Mouse (Mus musculus) gonadal fat pad, adult 2 months (tissue): ENCODE measurements at regions not wholly inside any gene's neighbourhood (a gene's known extent, or its start where the extent isn't known, plus 50 kb on each side); places are given as distances from the start of the nearest gene placed in this dataset.

Experiments
- DNase-seq: peaks from one replicate; pipeline ENCODE4 v3.0.0-alpha.2; 2012; ENCODE audit warnings: low read depth

GRCm38 (mm10) chr17:83135441-83136120, 79.5 kb upstream of the Pkdcc start:
- DNase-seq: no peak

DNA sequence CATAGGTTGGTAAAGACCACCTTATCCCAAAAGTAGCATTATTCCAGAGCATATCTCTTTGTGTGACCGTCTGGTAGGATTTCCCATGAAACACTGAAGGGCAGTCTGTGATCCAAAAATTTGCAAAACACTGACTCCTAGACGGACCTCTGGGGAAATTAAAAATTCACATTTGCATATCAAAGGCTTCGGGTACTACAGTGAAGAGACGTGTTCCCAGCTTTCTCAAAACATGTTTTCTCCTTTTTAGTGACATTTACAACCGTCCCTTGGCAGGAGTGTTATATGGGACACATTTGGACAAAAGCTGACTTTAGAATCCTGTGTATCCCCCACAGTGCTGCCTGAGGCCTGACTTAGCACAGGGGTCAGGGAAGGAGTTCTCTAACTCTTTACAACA, 78.8 kb upstream of the Pkdcc start:
- no peak for DNase-seq

DNA sequence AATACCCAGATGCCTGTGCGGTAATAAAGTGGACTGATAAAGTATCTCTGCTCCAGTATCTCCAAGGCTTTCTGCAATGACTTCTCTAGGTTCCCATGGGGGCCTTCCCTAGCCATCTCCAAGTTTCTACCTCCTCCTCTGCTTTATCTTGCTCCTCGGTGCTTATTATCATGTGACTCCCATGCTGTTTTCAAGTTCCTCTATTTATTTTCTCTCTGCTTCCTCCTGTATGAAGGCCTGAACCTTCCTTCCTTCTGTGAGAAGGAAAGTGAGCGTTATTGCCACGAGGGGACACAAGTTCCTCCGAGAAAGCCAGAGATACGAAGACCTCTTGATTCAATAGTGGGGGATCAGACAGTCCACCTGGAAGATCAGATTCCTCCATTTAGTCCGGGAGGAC, 77.4 kb upstream of the Pkdcc start:
- no peak for DNase-seq

DNA sequence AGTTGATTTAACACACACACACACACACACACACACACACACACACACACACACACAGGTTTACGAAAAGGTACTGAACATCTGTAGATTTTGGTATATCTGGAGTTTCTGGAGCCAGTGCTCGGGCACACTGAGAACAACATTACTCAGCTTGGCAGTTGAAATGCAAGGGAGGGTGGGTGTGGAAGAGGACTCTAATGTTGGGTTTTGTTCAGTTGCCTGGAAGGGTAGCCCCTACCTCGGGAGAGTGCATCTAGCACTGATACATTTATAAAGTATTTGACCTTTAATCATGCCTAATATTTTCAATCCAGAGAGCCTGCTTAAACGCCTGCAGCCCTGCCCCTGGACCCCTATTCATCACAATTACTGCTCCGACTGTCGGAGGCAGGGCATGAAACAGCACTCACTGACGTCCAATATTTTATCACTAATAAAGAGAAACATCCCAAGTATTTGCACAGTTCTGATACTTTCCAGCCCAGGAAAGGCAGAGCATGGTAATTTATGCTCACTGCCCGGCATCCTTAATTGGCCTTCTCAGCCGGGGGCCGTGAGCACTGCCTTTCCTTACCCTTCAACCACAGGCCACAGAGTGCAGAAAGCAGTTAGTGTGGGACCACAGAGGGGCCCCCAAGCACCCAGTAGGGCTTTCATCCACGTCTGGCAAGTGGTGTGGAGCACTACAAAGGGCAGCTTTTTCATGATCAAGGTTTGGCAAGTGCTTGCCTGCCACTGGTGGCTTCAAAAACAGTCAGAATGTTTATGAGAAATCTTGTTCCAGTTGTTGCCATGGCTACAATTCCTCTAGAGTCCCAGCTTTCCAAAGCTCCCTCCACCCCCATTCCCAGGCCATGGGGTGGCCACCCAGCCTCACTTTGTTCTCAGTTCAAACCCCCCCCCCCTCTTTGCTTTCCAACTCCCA, 76.3 kb upstream of the Pkdcc start:
- no peak for DNase-seq

DNA sequence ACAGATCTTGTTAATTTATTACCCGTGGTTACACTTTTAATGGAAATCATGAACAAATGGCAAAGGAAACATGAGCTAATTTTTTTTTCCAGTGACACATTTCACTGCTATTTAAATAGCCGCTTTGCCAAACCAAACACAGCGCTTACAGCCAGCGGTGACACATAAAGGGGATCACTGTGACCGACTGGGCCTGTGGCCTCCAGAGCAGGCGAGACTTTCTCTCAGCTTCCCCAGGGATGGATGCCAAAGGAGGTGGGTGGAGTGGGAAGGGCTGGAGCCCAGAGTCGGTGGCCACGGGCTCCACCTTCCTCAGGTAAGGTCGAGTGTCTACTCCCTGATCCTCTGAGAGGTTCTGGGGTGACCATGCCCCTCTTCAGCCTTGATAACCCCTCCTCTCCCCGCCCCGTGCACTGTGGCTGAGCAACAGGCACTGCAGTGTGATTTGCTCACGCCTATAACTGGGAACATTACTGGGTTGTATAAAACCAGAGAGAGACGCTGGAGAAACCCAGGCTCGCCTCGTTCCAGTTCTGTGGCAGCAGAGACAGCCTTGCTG, 66.6 kb upstream of the Pkdcc start:
- DNase-seq: no peak

DNA sequence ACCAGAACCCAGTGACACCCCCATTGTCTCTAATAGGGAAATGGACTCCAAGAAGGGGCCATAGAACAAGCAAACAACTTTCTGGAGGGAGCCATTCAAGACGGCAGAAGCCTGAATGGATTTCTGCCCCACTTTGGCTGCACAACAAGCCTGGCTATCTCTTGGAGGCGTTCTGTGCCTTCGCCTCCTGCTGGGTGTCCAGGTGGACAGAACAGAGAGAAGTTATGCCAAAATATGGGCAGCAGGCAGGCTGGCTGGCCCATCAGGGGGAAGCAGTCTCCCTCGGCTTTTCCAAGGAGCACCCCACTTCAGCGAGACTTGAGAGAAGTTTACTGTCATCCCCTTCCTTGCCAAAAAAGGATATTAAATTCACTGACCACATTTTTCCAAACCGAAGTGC, 65.8 kb upstream of the Pkdcc start:
- no peak for DNase-seq

GRCm38 (mm10) chr17:83155106-83155505, 60.0 kb upstream of the Pkdcc start:
- DNase-seq: no peak

GRCm38 (mm10) chr17:83156682-83157081, 58.4 kb upstream of the Pkdcc start:
- DNase-seq: no peak

- no peak for DNase-seq
These were observed 57.0 kb upstream of the Pkdcc start for GRCm38 (mm10) chr17:83158053-83158452.

GRCm38 (mm10) chr17:83158652-83159051, 56.4 kb upstream of the Pkdcc start:
- DNase-seq: no peak

DNA sequence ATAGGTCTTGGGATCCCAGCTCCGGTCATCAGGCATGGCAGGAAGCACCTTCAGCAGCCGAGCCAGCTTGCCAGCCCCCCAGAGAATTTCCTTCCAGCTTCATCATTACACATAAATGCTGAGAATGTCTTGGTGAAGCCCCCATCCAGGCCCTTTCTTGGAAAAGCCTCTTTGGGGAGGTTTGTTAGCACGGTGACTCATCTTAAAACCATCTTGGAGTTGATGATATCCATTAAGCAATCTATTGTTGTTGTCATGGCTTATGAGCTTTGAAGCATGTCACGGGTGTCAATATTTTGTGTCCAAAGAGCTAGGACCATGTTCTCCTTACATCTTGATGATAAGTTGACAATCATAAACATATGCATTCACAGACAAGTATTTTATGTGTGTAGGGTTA, 55.5 kb upstream of the Pkdcc start:
- no peak for DNase-seq

DNA sequence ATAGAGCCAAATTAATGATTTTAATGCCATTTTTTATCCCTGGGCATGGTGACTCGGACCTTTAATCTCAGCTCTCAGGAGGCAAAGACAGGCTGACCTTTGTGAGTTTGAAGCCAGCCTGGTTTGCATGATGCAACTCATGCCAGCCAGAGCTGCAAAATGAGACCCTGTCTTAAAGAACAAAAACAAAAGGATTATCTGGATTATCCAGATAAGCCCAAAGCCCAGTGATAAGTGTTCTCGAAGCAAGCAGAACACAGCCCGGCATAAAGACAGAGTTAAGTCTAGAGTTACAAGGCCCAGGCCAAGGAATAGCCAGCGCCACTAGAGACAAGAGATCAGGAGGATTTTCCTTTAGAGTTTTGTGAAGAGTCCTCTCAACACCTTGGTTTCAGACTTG, 54.8 kb upstream of the Pkdcc start:
- no peak for DNase-seq

DNA sequence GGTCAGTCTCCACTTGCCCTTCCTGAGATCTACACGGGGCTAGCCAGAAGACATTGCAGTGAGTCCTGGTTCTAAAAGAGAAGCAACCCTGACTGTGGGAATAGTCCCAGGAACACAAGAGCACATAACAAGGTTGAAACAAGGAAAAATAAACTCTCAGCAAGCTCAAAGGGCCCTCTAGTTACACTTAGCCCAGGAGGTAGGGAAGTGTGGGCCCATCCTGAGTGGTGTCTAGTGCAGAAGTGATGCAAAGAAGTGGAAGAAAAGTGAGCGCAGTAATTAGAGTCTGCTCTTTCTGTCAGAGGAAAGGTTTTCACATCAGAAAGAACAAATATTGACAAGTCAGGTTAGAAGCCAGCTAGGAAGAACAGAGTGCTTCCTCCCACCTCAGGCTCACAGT, 53.4 kb upstream of the Pkdcc start:
- DNase-seq: no peak

DNA sequence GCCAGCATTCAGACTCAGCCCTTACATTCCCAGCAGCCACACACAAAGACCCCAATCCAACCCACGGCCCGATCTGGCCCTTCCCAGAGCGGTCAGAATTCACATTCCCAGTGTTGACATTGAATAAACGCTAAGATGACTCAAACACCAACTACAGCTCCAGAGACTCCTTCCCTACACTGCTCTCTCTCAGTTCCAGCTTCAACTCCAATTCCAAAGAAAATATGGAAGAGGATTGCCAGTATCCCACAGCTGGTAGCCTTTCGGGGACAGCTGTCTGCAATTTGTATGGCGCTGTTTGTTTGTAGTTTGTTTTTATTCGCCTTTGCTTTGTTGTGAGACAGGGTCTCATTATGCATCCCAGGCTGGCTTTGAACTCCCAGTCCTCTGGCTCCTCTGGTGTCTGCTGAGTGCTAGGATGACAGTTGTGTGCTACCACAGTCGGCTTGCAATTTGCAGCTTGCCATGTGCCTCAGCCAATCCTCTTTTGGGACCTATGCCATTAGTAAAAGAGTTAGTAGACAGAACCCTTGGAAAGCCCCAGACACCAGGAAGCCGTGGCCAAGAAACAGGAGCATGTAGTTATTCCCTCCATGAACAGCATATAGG, 51.0 kb upstream of the Pkdcc start:
- no peak for DNase-seq

DNA sequence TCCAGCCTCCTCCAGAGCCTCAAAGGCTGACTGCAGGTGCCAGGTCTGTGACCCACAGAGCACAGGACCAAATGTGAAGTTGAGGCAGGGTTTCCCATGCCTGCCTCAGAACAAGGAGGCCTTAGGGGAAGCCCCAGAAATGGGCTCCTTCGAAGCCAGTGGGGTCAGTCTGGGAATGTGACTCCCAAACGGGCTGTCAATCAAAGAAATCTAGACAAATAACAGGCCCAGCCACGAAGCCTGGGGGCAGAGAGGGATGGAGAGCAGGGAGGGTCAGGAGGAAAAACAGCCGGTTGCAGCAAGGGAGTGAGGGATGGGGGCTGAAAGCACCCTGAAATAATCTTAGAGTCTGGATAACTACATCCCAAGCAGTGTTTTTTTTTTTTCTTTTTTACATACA, 50.4 kb upstream of the Pkdcc start:
- no peak for DNase-seq

GRCm38 (mm10) chr17:83165140-83165539, 50.0 kb upstream of the Pkdcc start:
- DNase-seq: no peak
